Mouse (Mus musculus) olfactory bulb, adult 2 months (tissue): ENCODE results near the gene Cdh6. TPM values are rescaled to one million over a fixed set of nuclear protein-coding genes. Genes with fewer than 3 reads are reported as not detected.

Experiments
- H3K27ac ChIP-seq: fragments of 200-500 bp; 2 replicates; pipeline ENCODE4 v1.5.1; 2012; ENCODE audit warnings: low read depth, low read length; ENCODE audit not compliant: insufficient read depth
- H3K4me1 ChIP-seq: fragments of 200-500 bp; 2 replicates; pipeline ENCODE4 v1.6.1; 2012; ENCODE audit warnings: low read length; ENCODE audit not compliant: control insufficient read depth, insufficient read depth
- H3K4me3 ChIP-seq: fragments of 200-500 bp; 2 replicates; pipeline ENCODE4 v1.5.1; 2012; ENCODE audit warnings: mild to moderate bottlenecking, low read depth, low read length, moderate library complexity; ENCODE audit not compliant: insufficient read depth
- CTCF ChIP-seq: fragments of 200-500 bp; IDR thresholded peaks from 2 replicates; pipeline ENCODE4 v1.5.1; 2012; ENCODE audit warnings: low read depth, mild to moderate bottlenecking, low read length, moderate library complexity; ENCODE audit not compliant: insufficient read depth
- POLR2A ChIP-seq: fragments of 200-500 bp; IDR thresholded peaks from 2 replicates; pipeline ENCODE4 v1.6.1; 2012; ENCODE audit warnings: mild to moderate bottlenecking, low read depth, low read length, moderate library complexity; ENCODE audit not compliant: insufficient read depth
- WGBS: fragments of 180-500 bp; shearing (Covaris S2); methylation state at CpG from one replicate; pipeline ENCODE4 v1.1.7; 2018; 5-methylcytosine and 5-hydroxymethylcytosine counted together
- polyA plus RNA-seq: library from polyadenylated mRNA; stranded (reverse); fragments of >200 nt; gene quantifications from 2 replicates; pipeline ENCODE4 v1.2.4, GENCODE M21; 2012; ENCODE audit warnings: low replicate concordance; ENCODE audit not compliant: missing spikeins, insufficient read depth, insufficient read length

Cdh6 gene
- polyA plus RNA-seq, 1 experiment, result not detected

DNA sequence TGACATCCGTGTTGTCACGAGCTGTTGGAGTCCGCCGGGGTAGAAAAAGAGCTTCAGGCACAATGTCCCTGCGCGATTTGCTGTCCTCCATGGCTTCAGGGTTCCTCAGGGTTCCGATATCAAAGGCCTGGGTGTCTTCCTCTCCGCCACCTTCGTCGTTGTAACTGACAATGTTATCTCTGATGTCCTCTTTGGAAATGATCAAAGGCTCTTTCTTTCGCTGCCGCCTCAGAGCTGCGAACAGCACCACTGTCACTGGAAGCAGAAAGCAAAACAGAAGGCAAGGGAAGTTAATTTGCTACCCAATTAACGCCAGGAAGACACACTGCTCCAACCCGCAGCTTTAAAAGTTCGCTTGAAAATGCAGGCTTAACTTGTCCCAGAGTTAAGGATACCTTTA lies 139.0 kb downstream of the Cdh6 start:
- H3K4me3 ChIP-seq, result no peak overlapping the region
- H3K4me1 ChIP-seq, result no peaks in the 10 kb centered on the region
- 82% methylated on average over 16 of the region's 16 CpGs for WGBS
- H3K27ac ChIP-seq, result no peak overlapping the region
- TF ChIP-seq POLR2A, result no peak
- TF ChIP-seq CTCF, result no peak

DNA sequence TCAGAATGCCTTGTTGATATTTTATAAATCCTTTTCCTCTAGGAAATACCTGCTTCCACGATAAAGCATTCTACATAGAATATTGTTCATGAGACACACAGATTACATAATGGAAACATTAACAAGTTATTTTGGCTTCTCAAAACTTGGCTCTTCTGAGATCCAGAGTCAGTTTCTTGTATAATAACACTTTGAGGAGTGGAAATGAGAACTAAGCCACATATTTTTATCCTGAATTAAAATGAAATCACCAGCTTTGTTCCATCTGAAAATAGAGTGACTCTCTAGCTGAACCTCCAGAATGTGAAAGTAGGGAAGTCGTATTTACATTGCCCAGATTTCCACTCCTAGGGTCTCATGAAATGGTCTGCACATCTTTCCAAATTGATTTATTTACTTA lies 142.8 kb downstream of the Cdh6 start:
- Histone ChIP-seq H3K4me1 (no peaks in the 10 kb centered on the region), H3K27ac (no peak overlapping the region), H3K4me3 (no peak overlapping the region)
- TF ChIP-seq CTCF (no peak), POLR2A (no peak)
- WGBS, result 74% methylated on average over 2 of the region's 2 CpGs

DNA sequence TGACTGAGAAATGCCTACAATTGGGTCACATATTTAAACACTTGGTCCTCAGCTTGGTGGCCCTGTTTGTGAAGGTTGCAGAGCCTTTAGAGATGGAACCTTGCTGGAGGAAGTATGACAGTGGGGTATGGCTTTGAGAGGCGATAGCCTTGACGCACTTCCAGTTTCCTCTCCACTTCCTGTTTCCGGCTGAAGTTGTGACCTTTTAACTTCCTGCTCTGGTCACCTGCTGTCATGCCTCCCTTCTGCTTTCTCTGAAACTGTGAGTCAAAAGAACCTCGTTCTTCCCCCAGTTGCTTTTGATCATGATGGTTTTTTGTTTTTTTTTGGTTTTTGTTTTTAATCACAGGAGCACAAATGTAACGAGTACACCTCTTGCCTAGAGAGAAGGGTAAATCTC lies 146.0 kb downstream of the Cdh6 start:
- Histone ChIP-seq H3K4me1 (no peaks in the 10 kb centered on the region), H3K4me3 (no peak overlapping the region), H3K27ac (no peak overlapping the region)
- 81% methylated on average over 5 of the region's 5 CpGs for WGBS
- TF ChIP-seq CTCF (no peak), POLR2A (no peak)

DNA sequence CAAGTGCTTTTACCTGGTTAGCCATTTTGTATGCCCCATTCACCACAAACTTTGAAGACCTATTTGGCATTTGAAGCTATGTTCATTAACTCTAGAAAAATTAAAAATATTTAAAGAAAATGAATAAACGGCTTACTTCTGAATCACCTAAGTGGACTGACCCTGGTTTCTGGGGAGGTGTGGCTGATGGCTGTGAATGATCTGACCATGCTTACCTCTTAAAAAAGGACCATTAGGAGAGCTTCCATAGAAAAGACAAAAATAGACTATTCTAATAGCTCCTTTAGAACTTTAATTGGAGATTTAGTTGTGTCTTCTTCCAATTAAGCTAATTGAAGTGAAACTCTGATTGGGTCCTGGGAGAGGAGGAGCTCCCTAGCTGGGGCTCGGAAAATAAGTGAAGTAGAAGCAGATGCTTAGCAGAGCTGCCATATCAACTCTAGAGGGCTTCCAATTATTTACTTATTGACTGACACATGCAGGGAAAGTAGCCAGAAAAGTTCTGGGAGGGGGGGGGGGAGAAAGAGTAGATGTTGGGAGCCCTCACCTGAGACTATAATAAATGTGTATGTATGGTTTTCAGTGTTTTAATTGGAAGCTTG lies 156.6 kb downstream of the Cdh6 start:
- WGBS, result 64% methylated on average over 2 of the region's 2 CpGs
- TF ChIP-seq POLR2A (no peak), CTCF (no peak)
- Histone ChIP-seq H3K4me3 (no peak overlapping the region), H3K27ac (no peak overlapping the region), H3K4me1 (no peaks in the 10 kb centered on the region)

DNA sequence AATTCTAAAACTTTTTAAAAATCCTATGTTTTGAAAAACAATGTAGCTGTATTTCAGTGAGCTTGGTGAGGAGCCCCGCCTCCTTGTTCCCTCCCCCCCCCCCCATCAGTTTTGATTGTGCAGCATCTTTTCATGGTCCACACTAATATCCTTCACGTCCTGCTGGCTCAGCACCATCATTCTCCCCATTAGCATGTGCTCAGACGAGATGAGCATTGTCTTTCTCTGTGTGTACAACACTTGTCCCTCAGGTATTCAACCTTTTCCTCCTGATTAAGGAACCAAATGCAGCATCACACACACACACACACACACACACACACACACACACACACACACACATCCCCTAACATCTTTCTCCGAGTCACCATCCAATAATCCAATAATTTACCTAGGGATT lies 164.7 kb downstream of the Cdh6 start:
- 39% methylated on average over 4 of the region's 4 CpGs for WGBS
- H3K4me3 ChIP-seq, result no peak overlapping the region
- no peaks in the 10 kb centered on the region for H3K4me1 ChIP-seq
- H3K27ac ChIP-seq, result no peak overlapping the region
- no peak for TF ChIP-seq CTCF
- TF ChIP-seq POLR2A, result no peak

DNA sequence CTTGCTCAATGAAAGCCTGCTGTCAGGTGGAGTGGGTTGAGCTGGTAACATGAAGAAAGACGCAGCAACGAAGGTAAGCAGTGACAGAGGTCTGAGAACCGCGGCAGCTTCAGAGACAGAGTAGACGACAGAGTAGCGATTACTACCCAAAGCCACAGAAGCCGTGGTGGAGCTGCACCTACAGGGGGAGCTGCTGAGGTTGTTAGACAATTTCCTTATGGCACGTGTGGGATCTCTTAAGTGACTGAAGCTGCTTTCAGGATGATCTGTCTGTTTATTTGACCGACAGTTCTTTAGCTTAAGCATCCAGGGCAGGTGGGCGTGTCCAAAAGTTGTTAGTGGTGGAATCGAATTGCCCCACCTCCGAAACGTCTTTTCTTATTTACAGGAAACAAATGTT lies 167.5 kb downstream of the Cdh6 start:
- no peak overlapping the region for H3K4me3 ChIP-seq
- H3K4me1 ChIP-seq, result no peaks in the 10 kb centered on the region
- no peak for TF ChIP-seq CTCF
- TF ChIP-seq POLR2A, result no peak
- 89% methylated on average over 13 of the region's 13 CpGs for WGBS
- no peak overlapping the region for H3K27ac ChIP-seq

DNA sequence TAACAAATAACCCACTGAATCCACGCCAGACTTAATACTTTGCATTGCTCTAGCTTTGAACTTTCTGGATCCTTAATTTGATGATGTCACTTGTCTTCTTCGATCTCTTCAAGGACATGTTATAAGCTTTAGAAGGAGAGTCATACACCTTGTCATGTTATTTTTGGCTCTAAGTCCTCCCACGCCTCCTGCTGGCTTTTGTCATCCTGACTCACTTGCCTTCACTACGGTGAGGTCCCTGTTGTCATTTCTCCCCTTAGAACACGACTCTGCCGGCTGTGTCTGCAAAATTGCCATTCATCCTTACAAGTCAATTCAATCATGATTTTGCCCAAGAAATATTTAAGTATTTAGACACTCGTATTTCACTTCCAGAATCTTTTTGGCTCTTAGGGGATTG lies 171.9 kb downstream of the Cdh6 start:
- H3K27ac ChIP-seq, result no peak overlapping the region
- 67% methylated on average over 7 of the region's 7 CpGs for WGBS

DNA sequence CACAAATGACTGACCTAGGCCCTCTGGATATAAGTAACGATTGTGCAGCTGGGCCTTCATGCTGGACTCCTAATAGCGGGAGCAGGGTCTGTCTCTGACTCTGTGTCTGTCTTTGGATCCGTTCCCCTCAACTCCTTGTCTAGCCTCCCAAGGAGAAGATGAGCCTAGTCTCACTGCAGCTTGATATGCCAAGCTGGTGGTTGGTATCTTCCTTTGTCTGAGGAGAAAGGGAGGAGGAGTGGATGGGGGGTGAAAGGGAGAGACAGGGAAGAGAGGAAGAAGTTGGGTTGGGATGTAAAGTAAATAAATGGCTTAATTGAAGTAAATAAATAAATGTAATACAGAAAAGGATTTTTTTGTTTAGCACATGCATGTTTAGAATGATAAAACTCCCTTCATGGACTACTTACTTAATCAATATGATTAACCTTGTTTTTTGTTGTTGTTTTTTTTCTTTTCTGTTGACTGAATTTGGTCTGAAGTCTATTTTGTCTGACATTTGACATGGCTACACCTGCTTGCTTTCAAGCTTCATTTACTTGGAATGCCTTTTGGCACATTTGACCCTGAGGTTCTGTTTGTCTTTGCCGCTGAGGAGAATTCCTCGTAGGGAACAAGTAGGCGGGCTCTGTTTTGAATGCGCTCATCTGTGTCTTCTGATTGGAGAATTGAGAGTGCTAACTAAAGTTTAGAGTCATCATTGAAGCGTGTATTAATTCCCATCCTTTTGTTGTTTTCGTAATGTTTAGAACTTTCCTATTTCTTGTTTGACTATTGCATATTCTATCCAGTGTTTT lies 178.7 kb downstream of the Cdh6 start:
- WGBS, result 85% methylated on average over 9 of the region's 9 CpGs
- H3K27ac ChIP-seq, result no peak overlapping the region
- H3K4me3 ChIP-seq, result no peak overlapping the region
- H3K4me1 ChIP-seq, result no peaks in the 10 kb centered on the region
- TF ChIP-seq POLR2A (no peak), CTCF (no peak)

More for the DNA sequence above, 171.9 kb downstream of the Cdh6 start:
- Histone ChIP-seq H3K4me3 (no peak overlapping the region), H3K4me1 (no peaks in the 10 kb centered on the region)
- TF ChIP-seq CTCF, result no peak
- TF ChIP-seq POLR2A, result no peak
